Mouse (Mus musculus) common myeloid progenitor, adult 5-6 weeks (primary cell): Measurements from ENCODE around the gene Vmn1r166. TPM values are rescaled to one million over a fixed set of nuclear protein-coding genes. Genes with fewer than 3 reads are reported as not detected.
"Not testable (repeated sequence)": the region's sequence is repeated elsewhere in the genome, so short reads cannot be mapped to it uniquely, and the experiment has no call there.

Experiments
- ATAC-seq: replicated peaks from 2 replicates; pipeline ENCODE4 v1.8.0; 2016; ENCODE audit warnings: low read depth, mild to moderate bottlenecking, moderate TSS enrichment, inconsistent platforms; ENCODE audit not compliant: poor library complexity, severe bottlenecking
- total RNA-seq: library from RNA; stranded (forward); fragments of 200-1000, 187-1606 nt; gene quantifications from 2 replicates; pipeline ENCODE4 v1.2.3, GENCODE M21; 2017

The Vmn1r166 gene
- not detected in 2 replicates for total RNA-seq

GRCm38 (mm10) chr7:23251582-23251981 is at the start of gene Vmn1r166:
Gene Vmn1r166 (minus strand): TSS chr7:23251682.
- ATAC-seq: not testable (repeated sequence)

DNA sequence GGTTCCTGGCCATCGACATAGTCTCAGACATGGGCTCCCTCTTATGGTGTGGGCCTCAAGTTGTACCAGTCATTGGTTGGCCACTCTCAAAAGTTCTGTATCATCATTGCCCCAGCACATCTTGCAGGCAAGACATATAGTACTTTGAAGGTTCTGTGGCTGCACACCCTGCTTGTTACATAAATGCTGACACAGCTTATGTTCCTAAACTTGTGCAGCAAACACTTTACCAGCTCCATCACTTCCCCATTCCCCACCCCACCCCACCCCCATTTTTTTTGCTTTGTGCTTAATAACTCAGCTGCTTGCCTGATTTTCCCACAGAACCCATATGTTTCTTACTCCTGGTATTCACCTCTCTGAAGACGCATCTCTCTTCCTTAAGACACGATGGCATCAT is 49.4 kb upstream of the Vmn1r166 start, which contains the start of gene Nlrp4e:
Nlrp4e (plus strand) TSS at position 301 of the 400 bp plus-strand sequence.
- ATAC-seq: not testable (repeated sequence)

DNA sequence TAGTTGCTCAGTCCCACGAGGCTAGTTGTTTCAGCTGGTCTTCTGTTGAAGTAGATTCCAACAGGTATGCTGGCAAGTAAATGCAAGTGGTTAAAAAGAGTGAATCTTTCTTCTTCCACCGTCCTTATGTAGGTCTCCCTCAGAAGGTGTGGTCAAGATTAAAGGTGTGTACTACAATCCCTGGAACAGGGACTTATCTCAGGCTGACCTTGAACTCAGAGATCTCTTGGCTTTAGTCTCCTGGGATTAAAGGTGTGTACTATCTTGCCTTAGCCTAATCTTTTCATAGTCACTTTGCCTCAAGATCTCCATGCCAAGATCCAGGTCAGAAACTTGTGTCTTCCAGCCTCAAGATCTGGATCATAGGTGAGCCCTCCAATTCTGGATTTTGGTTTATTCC is 27.3 kb upstream of the Vmn1r166 start, which contains the start of gene Gm6902:
Gm6902 (minus strand) TSS at position 101 of the 400 bp plus-strand sequence.
- ATAC-seq: not testable (repeated sequence)

- not testable (repeated sequence) for ATAC-seq
These were observed 34.5 kb downstream of the Vmn1r166 start, which contains the start of gene Vmn1r165 for GRCm38 (mm10) chr7:23217032-23217431. Gene Vmn1r165 (plus strand): TSS chr7:23217332.

Other genes starting within 250 kb of the Vmn1r166 start
- not detected in 2 replicates for gene Gm4216, start 231.8 kb downstream of the Vmn1r166 start, total RNA-seq
- not detected in 2 replicates for gene Vmn1r163, start 196.1 kb downstream of the Vmn1r166 start, total RNA-seq
- gene Gm8720, start 184.2 kb downstream of the Vmn1r166 start, total RNA-seq: not detected in 2 replicates
- not detected in 2 replicates for gene Gm10662, start 107.2 kb downstream of the Vmn1r166 start, total RNA-seq
- not detected in 2 replicates for gene Vmn1r165, start 34.4 kb downstream of the Vmn1r166 start, total RNA-seq
- gene Gm6902, start 27.2 kb upstream of the Vmn1r166 start, total RNA-seq: not detected in 2 replicates
- not detected in 2 replicates for gene Nlrp4e, start 49.5 kb upstream of the Vmn1r166 start, total RNA-seq
- gene Nlrp5, start 134.2 kb upstream of the Vmn1r166 start, total RNA-seq: not detected in 2 replicates